Mouse (Mus musculus) left cerebral cortex, adult 11 months (tissue): Measurements from ENCODE around the gene Anapc7.
"Not testable (repeated sequence)": the region's sequence is repeated elsewhere in the genome, so short reads cannot be mapped to it uniquely, and the experiment has no call there.

Source experiments
- DNase-seq: peaks from one replicate; pipeline ENCODE4 v3.0.0; 2022; ENCODE audit warnings: low spot score

Anapc7 gene

GRCm38 (mm10) chr5:122452194-122452593, 30.7 kb downstream of the Anapc7 start:
- no peak for DNase-seq

- no peak for DNase-seq
Observed at GRCm38 (mm10) chr5:122453188-122453587, 31.7 kb downstream of the Anapc7 start.

GRCm38 (mm10) chr5:122454442-122454841, 32.9 kb downstream of the Anapc7 start:
- DNase-seq: no peak

- DNase-seq: no peak
Observed at GRCm38 (mm10) chr5:122454883-122455282, 33.4 kb downstream of the Anapc7 start.

- no peak for DNase-seq
Observed at GRCm38 (mm10) chr5:122455584-122455983, 34.1 kb downstream of the Anapc7 start.

- DNase-seq: not testable (repeated sequence)
Observed at GRCm38 (mm10) chr5:122457054-122457453, 35.6 kb downstream of the Anapc7 start.

- no peak for DNase-seq
Observed at GRCm38 (mm10) chr5:122458066-122458465, 36.6 kb downstream of the Anapc7 start.

- no peak for DNase-seq
Observed at GRCm38 (mm10) chr5:122459335-122459734, 37.8 kb downstream of the Anapc7 start.

GRCm38 (mm10) chr5:122460656-122461055, 39.2 kb downstream of the Anapc7 start:
- DNase-seq: no peak

GRCm38 (mm10) chr5:122461431-122461830, 39.9 kb downstream of the Anapc7 start:
- no peak for DNase-seq

GRCm38 (mm10) chr5:122471658-122472057, 50.2 kb downstream of the Anapc7 start:
- DNase-seq: no peak

- DNase-seq: no peak
Observed at GRCm38 (mm10) chr5:122474643-122475363, 53.3 kb downstream of the Anapc7 start.

- no peak for DNase-seq
Observed at GRCm38 (mm10) chr5:122476078-122476477, 54.6 kb downstream of the Anapc7 start.

- no peak for DNase-seq
Observed at GRCm38 (mm10) chr5:122477492-122477891, 56.0 kb downstream of the Anapc7 start.

GRCm38 (mm10) chr5:122479131-122479530, 57.6 kb downstream of the Anapc7 start:
- DNase-seq: no peak

GRCm38 (mm10) chr5:122481844-122482243, 60.4 kb downstream of the Anapc7 start:
- no peak for DNase-seq

- DNase-seq: no peak
Observed at GRCm38 (mm10) chr5:122482733-122483391, 61.4 kb downstream of the Anapc7 start.

GRCm38 (mm10) chr5:122486243-122486642, 64.8 kb downstream of the Anapc7 start:
- not testable (repeated sequence) for DNase-seq

- no peak for DNase-seq
Observed at GRCm38 (mm10) chr5:122487825-122488224, 66.3 kb downstream of the Anapc7 start.

GRCm38 (mm10) chr5:122490148-122490547, 68.7 kb downstream of the Anapc7 start:
- no peak for DNase-seq

- no peak for DNase-seq
Observed at GRCm38 (mm10) chr5:122491385-122491784, 69.9 kb downstream of the Anapc7 start.

GRCm38 (mm10) chr5:122493035-122493434, 71.5 kb downstream of the Anapc7 start:
- DNase-seq: no peak

- no peak for DNase-seq
Observed at GRCm38 (mm10) chr5:122494449-122494848, 73.0 kb downstream of the Anapc7 start.
